Mouse (Mus musculus) olfactory bulb, adult 2 months (tissue): ENCODE measurements around the gene Rnf212b. TPM values are rescaled to one million over a fixed set of nuclear protein-coding genes. Genes with fewer than 3 reads are reported as not detected.
A peak's percentile ranks its signal among the peaks of the same experiment; 100 is the strongest.

ENCODE experiments used
- H3K27ac ChIP-seq: fragments of 200-500 bp; 2 replicates; pipeline ENCODE4 v1.5.1; 2012; ENCODE audit warnings: low read depth, low read length; ENCODE audit not compliant: insufficient read depth
- H3K4me1 ChIP-seq: fragments of 200-500 bp; 2 replicates; pipeline ENCODE4 v1.6.1; 2012; ENCODE audit warnings: low read length; ENCODE audit not compliant: control insufficient read depth, insufficient read depth
- H3K4me3 ChIP-seq: fragments of 200-500 bp; 2 replicates; pipeline ENCODE4 v1.5.1; 2012; ENCODE audit warnings: mild to moderate bottlenecking, low read depth, low read length, moderate library complexity; ENCODE audit not compliant: insufficient read depth
- CTCF ChIP-seq: fragments of 200-500 bp; IDR thresholded peaks from 2 replicates; pipeline ENCODE4 v1.5.1; 2012; ENCODE audit warnings: low read depth, mild to moderate bottlenecking, low read length, moderate library complexity; ENCODE audit not compliant: insufficient read depth
- POLR2A ChIP-seq: fragments of 200-500 bp; IDR thresholded peaks from 2 replicates; pipeline ENCODE4 v1.6.1; 2012; ENCODE audit warnings: mild to moderate bottlenecking, low read depth, low read length, moderate library complexity; ENCODE audit not compliant: insufficient read depth
- WGBS: fragments of 180-500 bp; shearing (Covaris S2); methylation state at CpG from one replicate; pipeline ENCODE4 v1.1.7; 2018; 5-methylcytosine and 5-hydroxymethylcytosine counted together
- polyA plus RNA-seq: library from polyadenylated mRNA; stranded (reverse); fragments of >200 nt; gene quantifications from 2 replicates; pipeline ENCODE4 v1.2.4, GENCODE M21; 2012; ENCODE audit warnings: low replicate concordance; ENCODE audit not compliant: missing spikeins, insufficient read depth, insufficient read length

The Rnf212b gene
- polyA plus RNA-seq, 1 experiment: not detected

- H3K27ac ChIP-seq: peak overlapping the region; percentile 29; the same call in 1 of the 2 replicates
- no peak for TF ChIP-seq POLR2A
- no peak for TF ChIP-seq CTCF
- 15% methylated on average over 21 of the region's 21 CpGs for WGBS
Measured at GRCm38 (mm10) chr14:54864313-54865036, 50.5 kb downstream of the Rnf212b start.

DNA sequence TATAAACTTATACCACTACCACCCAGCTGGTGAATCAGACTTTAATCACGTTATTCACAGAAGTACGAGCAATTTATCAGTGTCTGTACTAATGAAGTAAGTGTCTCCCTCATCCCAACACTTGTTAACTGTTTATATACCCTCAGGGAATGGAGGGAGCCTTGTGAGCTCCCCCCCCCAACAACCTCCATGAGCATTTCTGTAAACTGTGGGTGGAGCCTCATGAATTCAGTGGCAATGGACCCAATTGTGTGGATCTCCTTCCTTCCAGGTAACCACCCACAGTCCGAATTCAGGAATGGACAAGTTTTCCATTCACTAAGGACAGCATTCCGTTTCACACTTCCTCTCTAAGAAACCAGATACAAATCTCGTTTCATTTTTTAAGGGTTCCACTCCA is 51.7 kb downstream of the Rnf212b start:
- H3K27ac ChIP-seq: no peak overlapping the region
- H3K4me1 ChIP-seq: 0 out of 2 replicates have a peak, but pooled peaks cover 3% of the 10 kb centered on the region
- no peak for TF ChIP-seq POLR2A
- TF ChIP-seq CTCF: no peak
- 66% methylated on average over 5 of the region's 5 CpGs for WGBS
- H3K4me3 ChIP-seq: no peak overlapping the region

More at GRCm38 (mm10) chr14:54864313-54865036, 50.5 kb downstream of the Rnf212b start:
- peak overlapping the region; percentile 73 for H3K4me3 ChIP-seq
- 0 out of 2 replicates have a peak, but pooled peaks cover 3% of the 10 kb centered on the region for H3K4me1 ChIP-seq

GRCm38 (mm10) chr14:54866268-54866667 is 52.3 kb downstream of the Rnf212b start:
- WGBS: 53% methylated on average over 3 of the region's 3 CpGs
- TF ChIP-seq CTCF (no peak), POLR2A (no peak)
- H3K27ac ChIP-seq: no peak overlapping the region

DNA sequence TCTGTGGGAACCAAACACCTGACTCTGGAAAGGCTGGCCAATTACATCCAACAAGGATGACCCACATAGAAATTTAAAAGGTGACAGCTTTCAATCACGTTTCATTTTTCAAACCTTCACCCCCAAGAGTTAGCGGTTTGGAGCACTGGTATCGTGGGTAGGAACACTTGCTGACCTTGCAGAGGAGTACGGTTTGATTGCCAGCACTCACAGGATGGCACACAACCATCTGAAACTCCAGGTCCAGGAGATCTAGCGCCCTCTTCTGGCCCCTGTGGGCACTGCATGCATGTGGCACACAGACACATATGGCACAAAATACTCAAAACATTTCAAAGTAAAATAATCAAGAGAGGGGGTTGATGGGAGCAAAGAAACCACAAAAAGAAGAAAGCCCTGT is 53.0 kb downstream of the Rnf212b start:
- TF ChIP-seq POLR2A (no peak), CTCF (0 out of 2 replicates have a peak, but pooled peaks have one; percentile 39)
- Histone ChIP-seq H3K27ac (no peak overlapping the region), H3K4me1 (0 out of 2 replicates have a peak, but pooled peaks cover 3% of the 10 kb centered on the region), H3K4me3 (no peak overlapping the region)
- 57% methylated on average over 5 of the region's 5 CpGs for WGBS

More at GRCm38 (mm10) chr14:54866268-54866667, 52.3 kb downstream of the Rnf212b start:
- Histone ChIP-seq H3K4me3 (no peak overlapping the region), H3K4me1 (0 out of 2 replicates have a peak, but pooled peaks cover 3% of the 10 kb centered on the region)

GRCm38 (mm10) chr14:54868026-54868425 is 54.1 kb downstream of the Rnf212b start:
- TF ChIP-seq CTCF: no peak
- no peak for TF ChIP-seq POLR2A
- Histone ChIP-seq H3K4me3 (no peak overlapping the region), H3K27ac (no peak overlapping the region), H3K4me1 (0 out of 2 replicates have a peak, but pooled peaks cover 3% of the 10 kb centered on the region)
- 88% methylated on average over 4 of the region's 4 CpGs for WGBS

GRCm38 (mm10) chr14:54870861-54871260 is 56.9 kb downstream of the Rnf212b start, which contains the start of gene Homez:
Homez (minus strand) TSS chr14:54870961.
- 87% methylated on average over 5 of the region's 5 CpGs for WGBS
- no peak within 1 kb of the TSS for H3K4me3 ChIP-seq
- no peak within 1 kb of the TSS for H3K27ac ChIP-seq
- TF ChIP-seq POLR2A: no peak
- H3K4me1 ChIP-seq: peaks cover 3% of the 10 kb centered on the region; the same call in 1 of the 2 replicates

DNA sequence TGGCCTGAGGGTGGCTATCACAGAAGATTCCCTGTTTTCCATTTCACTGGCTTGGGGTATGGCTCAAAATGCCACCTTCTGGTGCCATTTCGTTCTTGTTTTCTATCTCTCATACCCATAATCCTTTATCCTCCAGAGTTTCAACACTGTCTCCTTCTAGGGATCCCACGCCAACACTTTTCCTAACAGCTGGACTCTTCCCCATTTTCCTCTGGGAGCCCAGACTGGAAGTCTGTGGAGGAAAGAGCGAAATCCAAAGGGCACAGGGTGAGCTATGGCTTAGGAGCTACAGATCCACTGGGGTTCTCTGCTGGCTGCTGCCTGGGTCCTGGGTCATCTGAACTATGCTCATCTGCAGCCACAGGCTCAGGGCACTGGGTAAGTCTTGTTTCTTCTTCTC is 60.2 kb downstream of the Rnf212b start:
- Histone ChIP-seq H3K27ac (no peak overlapping the region), H3K4me3 (no peak overlapping the region), H3K4me1 (peaks cover 3% of the 10 kb centered on the region; the same call in 1 of the 2 replicates)
- TF ChIP-seq POLR2A (no peak), CTCF (no peak)
- WGBS: 87% methylated on average over 3 of the region's 3 CpGs

DNA sequence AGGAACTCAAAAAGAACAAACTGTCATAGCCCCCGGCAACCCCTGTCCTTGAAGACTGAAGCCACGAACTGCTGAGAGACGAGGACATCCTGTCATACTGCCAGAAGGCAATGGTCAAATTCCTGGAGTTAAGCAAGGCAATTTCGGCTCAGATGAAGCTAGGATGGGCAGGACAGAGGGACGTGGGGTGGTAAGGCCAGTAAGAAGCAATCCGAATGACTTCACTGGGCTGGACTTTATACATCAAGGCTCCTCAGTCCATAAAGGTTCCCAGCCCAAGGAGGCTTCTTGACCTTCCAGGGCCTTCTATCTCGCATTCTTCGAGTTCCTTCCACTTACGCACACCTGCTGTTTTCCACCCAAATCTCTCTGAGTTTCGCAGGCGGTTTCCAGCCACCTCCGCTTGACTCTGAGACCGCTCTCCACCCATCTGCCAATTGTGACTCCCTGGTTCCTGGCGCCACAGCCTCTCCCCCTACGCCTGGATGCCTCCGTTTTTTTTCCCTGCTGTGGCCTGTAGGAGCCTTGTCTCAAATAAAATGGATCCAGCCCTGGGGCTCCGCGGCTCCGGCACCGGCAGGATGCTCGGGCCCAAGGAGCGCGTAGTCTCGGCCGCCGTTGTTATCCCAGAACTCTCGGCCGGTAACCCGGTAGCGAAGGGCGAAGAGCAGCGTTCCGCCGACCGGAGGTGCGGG is 62.0 kb downstream of the Rnf212b start:
- 2% methylated on average over 36 of the region's 36 CpGs for WGBS
- Histone ChIP-seq H3K4me3 (peak overlapping the region; percentile 81), H3K4me1 (peaks cover 3% of the 10 kb centered on the region; the same call in 1 of the 2 replicates), H3K27ac (peak overlapping the region; percentile 88)
- TF ChIP-seq POLR2A: no peak
- no peak for TF ChIP-seq CTCF

DNA sequence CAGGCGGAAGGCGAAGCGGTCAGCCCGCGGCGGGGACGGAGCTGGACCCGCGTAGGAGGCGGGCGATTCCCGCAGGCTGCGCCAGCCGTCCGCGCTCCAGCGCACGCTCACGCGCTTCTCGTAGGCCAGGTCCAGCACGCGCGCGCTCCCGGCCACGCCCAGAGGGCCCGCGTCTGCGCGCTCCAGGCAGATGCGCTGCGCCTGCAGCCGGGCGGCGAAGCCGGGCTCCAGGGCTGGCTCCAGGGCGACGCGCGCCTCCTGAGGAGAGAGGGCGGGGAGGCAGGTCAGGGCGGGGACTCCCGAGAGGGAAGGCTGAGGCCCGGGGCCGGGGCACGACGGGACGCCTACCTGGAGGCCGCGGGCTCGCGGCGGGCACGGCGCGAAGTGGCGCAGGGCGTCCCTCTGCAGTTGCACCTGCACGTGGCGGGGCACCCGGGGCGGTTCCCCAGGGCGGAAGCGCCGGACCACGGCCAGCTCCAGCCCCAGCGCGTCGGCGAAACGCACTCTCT is 62.7 kb downstream of the Rnf212b start:
- no peak for TF ChIP-seq CTCF
- TF ChIP-seq POLR2A: peak; percentile 94
- Histone ChIP-seq H3K27ac (peak overlapping the region; percentile 88), H3K4me3 (peak overlapping the region; percentile 81), H3K4me1 (peaks cover 3% of the 10 kb centered on the region; the same call in 1 of the 2 replicates)
- WGBS: under 1% methylated on average over 72 of the region's 72 CpGs
